Mouse (Mus musculus) heart, adult 2 months (tissue): ENCODE data around the gene Elk4.

ENCODE experiments used
- CTCF ChIP-seq: fragments of 200-600 bp; IDR thresholded peaks from 2 replicates; pipeline ENCODE4 v1.8.1; 2022; ENCODE audit warnings: antibody characterized with exemption, mild to moderate bottlenecking, moderate library complexity
- EP300 ChIP-seq: fragments of 200-500 bp; IDR thresholded peaks from 2 replicates; pipeline ENCODE4 v1.6.1; 2011; ENCODE audit warnings: low read depth, low read length, control low read depth; ENCODE audit not compliant: insufficient read depth
- POLR2A ChIP-seq: fragments of 200-500 bp; IDR thresholded peaks from 2 replicates; pipeline ENCODE4 v1.6.1; 2011; ENCODE audit warnings: mild to moderate bottlenecking, low read depth, low read length, control low read depth; ENCODE audit not compliant: insufficient read depth

DNA sequence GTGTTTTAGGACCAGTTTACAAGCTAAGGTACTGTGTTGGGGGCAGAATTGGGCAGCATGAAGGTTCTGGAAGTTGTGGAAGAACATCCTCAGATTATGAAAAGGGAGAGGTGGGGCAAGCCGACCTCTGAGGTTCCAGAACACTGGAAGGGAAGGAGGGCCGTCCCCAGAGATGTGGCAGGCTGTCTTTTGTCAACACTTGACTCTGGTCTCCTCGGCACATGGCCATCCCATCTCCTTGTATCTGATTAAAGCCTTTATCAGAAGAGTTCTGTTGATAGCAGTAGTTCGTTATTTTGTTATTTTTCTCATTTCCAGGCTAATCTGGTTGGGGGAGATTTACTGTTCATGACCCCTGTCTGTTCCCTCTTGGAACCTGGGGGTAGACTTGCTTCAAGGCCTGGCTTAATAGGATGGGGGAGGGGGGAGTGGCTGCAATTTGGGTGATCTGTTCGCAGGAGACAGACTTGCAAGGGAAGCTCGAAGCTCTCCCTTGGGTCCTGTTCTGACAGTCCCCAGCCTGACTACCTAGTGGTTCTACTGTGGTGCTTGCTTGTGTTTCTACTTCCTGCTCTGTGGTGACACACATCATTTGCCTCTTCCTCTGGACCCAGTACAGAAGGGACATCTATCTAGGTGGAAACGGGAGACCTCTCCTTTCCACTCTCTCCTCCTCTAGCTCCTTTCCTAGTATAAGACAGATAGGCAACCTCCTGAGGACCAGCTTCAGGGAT is 52.8 kb downstream of the Elk4 start:
- no peak for TF ChIP-seq CTCF
- TF ChIP-seq POLR2A = no peak
- TF ChIP-seq EP300 = no peak
